Mouse (Mus musculus): ENCODE measurements around the gene Steap4. TPM values are rescaled to one million over a fixed set of nuclear protein-coding genes. Genes with fewer than 3 reads are reported as not detected.
"Not testable (repeated sequence)": the region's sequence is repeated elsewhere in the genome, so short reads cannot be mapped to it uniquely, and the experiment has no call there.

Steap4 gene
- polyA plus RNA-seq, 1 experiment = 0.46 TPM

DNA sequence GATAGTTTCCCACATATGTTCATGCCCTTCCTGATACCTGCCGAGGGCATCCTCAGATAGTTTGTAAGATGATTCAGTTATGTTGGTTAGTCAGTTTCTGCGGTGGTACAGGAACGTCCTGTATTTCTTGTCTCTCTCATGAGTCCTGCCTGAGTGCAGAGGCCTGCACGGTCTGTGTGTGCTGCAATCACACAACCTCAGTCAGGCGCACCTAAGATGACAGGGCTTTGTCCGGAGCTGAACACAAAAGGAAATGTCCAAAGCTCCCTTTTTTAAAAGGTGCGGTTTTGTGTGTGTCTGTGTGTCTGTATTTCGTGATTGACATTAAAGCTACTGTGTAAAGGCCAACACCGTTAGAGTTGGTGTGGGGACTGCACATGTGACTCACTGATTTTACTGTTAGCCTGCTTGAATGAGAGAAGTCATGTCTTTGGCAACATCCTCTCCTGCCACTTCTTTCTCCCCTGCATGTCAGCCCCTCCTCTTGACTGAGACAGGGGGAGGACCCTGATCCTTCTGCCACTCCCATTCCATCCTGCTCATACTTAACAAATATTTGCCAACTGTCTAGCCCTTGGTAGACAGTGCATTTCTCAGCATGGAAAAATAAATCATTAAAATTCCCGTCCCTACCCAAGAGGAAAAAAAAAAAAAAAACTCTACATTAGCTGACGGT, 14.4 kb downstream of the Steap4 start:
- no peak overlapping the region for H3K4me3 ChIP-seq (ENCODE audit: insufficient read depth, low read length)
- no peaks in the 10 kb centered on the region for H3K4me1 ChIP-seq (ENCODE audit: control insufficient read depth, insufficient read depth, low read length)
- TF ChIP-seq CTCF (IDR thresholded peaks at IDR 0.05; ENCODE audit: extremely low read depth, insufficient read depth, low read length) (no peak), POLR2A (IDR thresholded peaks at IDR 0.05; ENCODE audit: extremely low read depth, insufficient read depth, low read length) (no peak)
- H3K27ac ChIP-seq (ENCODE audit: insufficient read depth, low read length) = no peak overlapping the region

DNA sequence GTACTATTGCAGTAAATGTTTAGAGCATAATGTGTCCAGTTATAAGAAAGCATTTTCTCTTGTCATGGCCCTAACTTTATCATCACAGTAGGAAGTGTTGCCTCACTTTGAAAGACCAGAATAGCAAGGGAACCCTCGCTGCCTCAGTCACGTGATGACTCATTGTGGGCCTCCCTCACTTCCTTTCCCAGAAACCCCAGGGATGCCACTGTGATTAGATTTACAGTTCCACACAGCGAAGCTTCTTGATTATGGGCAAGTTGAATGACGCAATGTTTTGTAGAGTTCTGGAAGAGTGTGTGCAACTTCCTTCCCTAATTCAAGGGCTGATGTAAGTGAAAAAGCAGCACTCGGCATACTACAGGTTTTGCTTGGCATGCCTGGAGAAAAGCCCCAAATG, 20.3 kb downstream of the Steap4 start:
- H3K4me1 ChIP-seq (ENCODE audit: control insufficient read depth, insufficient read depth, low read length) = no peaks in the 10 kb centered on the region
- H3K27ac ChIP-seq (ENCODE audit: insufficient read depth, low read length) = no peak overlapping the region
- no peak overlapping the region for H3K4me3 ChIP-seq (ENCODE audit: insufficient read depth, low read length)
- TF ChIP-seq CTCF (IDR thresholded peaks at IDR 0.05; ENCODE audit: extremely low read depth, insufficient read depth, low read length) (no peak), POLR2A (IDR thresholded peaks at IDR 0.05; ENCODE audit: extremely low read depth, insufficient read depth, low read length) (no peak)

DNA sequence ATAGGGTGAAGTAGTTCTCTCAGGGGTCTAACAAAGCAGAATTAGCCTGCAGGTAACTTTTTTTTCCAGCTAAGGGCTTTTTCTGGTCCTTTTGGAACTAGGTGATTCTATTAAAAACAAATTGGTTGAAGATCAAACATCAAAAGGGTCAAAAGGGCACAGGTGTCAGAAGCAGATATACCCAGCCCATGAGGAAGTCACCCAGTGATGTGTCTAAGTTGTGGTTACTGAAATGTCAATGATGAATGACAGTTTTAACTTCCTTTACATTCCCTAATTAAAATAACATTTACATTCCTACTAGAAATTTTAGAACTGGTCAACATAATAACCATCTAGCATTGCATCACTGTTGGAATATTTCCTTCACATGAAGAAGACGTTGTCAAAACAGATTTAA, 27.7 kb downstream of the Steap4 start:
- TF ChIP-seq CTCF (IDR thresholded peaks at IDR 0.05; ENCODE audit: extremely low read depth, insufficient read depth, low read length) (no peak), POLR2A (IDR thresholded peaks at IDR 0.05; ENCODE audit: extremely low read depth, insufficient read depth, low read length) (no peak)
- no peak overlapping the region for H3K27ac ChIP-seq (ENCODE audit: insufficient read depth, low read length)
- H3K4me1 ChIP-seq (ENCODE audit: control insufficient read depth, insufficient read depth, low read length) = no peaks in the 10 kb centered on the region
- H3K4me3 ChIP-seq (ENCODE audit: insufficient read depth, low read length) = no peak overlapping the region

DNA sequence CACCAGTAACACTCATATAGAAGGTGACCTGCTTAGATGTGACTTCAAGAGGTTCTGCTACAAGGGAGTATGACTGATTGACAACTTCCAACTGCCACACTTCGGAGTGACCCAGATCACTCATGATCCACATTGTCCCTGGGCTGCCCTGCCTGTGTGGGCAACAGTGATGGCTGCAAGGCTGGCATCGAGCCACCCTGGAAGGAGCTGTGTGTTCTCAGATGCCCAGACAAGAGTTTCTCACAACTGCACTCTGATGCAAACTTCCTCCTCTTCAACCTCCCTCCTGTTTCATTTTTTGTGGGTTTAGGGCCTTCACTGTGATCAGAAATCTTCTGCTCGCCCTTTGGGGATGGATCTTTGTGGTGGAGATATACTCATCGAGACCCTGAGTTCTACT, 28.2 kb downstream of the Steap4 start:
- Histone ChIP-seq H3K4me1 (ENCODE audit: control insufficient read depth, insufficient read depth, low read length) (no peaks in the 10 kb centered on the region), H3K27ac (ENCODE audit: insufficient read depth, low read length) (no peak overlapping the region)
- TF ChIP-seq POLR2A (IDR thresholded peaks at IDR 0.05; ENCODE audit: extremely low read depth, insufficient read depth, low read length) (no peak), CTCF (IDR thresholded peaks at IDR 0.05; ENCODE audit: extremely low read depth, insufficient read depth, low read length) (no peak)

DNA sequence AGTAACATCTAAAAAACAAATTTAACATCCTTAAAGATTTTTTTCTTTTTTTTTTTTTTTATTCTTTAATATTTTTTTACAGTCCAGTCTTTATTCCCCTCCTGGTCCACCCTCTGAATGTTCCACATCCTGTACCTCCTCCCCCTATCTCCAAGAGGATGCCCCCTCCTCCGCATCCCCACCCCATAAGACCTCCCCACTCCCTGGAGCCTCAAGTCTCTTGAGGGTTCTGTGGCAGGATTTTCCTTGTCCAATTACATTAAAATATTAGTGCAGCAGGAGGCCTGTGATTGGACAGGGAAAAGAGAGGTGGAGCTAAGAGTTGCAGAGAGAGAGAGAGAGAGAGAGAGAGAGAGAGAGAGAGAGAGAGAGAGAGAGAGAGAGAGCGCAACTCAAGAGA, 31.4 kb downstream of the Steap4 start:
- H3K27ac ChIP-seq (ENCODE audit: insufficient read depth, low read length); H3K4me3 ChIP-seq (ENCODE audit: insufficient read depth, low read length); H3K4me1 ChIP-seq (ENCODE audit: control insufficient read depth, insufficient read depth, low read length): not testable (repeated sequence)

More for the DNA sequence above, 28.2 kb downstream of the Steap4 start:
- no peak overlapping the region for H3K4me3 ChIP-seq (ENCODE audit: insufficient read depth, low read length)

DNA sequence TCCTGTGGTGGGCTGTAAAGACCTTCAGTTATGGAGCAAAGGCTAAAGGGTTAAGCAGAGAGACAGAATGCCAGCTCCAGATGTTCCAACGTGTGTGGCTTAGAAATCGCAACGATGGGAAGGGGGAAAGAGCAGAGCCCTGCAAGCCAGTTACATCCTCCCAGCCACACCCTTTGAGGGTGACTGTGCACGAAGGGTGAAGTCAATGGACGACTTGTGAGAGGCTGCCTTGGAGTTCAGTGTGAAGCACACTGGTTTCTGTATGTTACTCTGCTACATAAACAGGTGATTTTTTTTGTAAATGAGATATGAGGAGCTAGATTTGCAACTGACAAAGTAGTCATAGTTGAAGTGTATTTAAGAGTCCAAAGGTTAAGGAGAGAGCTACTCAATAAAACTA, 33.5 kb downstream of the Steap4 start:
- Histone ChIP-seq H3K4me1 (ENCODE audit: control insufficient read depth, insufficient read depth, low read length) (peaks cover 2% of the 10 kb centered on the region; the same call in 1 of the 2 replicates), H3K27ac (ENCODE audit: insufficient read depth, low read length) (no peak overlapping the region), H3K4me3 (ENCODE audit: insufficient read depth, low read length) (no peak overlapping the region)
- TF ChIP-seq CTCF (IDR thresholded peaks at IDR 0.05; ENCODE audit: extremely low read depth, insufficient read depth, low read length) (no peak), POLR2A (IDR thresholded peaks at IDR 0.05; ENCODE audit: extremely low read depth, insufficient read depth, low read length) (no peak)

DNA sequence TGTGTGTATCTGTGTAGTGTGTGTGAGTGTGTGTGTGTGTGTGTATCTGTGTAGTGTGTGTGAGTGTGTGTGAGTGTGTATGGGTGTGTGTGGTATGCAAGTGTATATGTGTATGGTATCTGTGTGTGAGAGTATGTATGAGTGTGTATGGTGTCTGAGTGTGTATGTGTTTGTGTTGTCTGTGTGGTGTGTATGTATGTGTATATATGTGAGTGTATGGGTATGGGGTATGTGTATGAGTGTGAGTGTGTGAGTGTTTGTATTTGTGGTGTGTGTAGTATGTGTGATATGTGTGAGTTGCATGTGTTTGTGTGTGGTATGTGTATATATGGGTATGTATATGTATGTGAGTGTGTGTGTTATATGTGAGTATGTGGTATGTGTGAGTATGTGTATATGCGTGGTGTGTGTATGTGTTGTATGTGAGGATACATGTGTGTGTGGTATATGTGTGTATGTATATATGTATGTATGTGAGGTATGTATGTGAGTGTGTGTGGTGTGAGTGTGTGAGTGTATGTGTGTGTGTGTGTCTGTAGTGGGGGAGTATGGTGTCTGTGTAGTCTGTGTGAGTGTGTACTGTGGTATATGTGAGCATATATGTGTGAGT, 35.1 kb downstream of the Steap4 start:
- TF ChIP-seq CTCF (IDR thresholded peaks at IDR 0.05; ENCODE audit: extremely low read depth, insufficient read depth, low read length) = no peak
- no peak for TF ChIP-seq POLR2A (IDR thresholded peaks at IDR 0.05; ENCODE audit: extremely low read depth, insufficient read depth, low read length)
- peaks cover 4% of the 10 kb centered on the region for H3K4me1 ChIP-seq (ENCODE audit: control insufficient read depth, insufficient read depth, low read length)
- H3K4me3 ChIP-seq (ENCODE audit: insufficient read depth, low read length) = no peak overlapping the region
- H3K27ac ChIP-seq (ENCODE audit: insufficient read depth, low read length) = no peak overlapping the region

DNA sequence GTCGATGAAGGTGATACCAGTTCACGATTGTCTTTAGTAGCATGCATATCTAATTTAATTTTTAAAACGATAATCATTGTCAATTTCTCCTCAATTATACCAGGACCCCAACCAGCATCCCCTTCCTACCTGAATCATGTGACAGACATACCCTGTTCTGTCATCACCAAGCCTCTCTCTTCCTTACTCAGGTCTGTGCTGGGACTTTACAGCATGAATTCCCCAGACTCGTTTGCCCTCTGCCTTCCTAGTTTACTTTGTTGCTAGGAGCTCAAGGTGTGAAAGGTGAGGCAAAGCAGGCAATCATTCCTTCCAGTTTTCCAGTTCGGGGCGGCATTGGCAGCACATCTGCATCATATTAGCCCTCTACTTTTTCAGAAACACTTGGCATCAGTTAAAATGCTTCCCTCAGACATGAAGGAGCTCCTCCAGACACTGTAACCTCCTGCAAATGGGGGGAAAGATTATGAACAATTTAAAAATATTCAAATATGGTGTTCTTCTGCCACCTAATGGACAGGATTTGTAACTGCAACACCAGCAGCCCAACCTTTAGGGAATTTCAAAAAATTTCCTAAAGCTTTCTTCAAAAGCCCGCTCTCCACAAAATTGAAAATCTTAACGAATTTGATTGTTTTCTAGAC, 36.3 kb downstream of the Steap4 start:
- Histone ChIP-seq H3K4me1 (ENCODE audit: control insufficient read depth, insufficient read depth, low read length) (peaks cover 4% of the 10 kb centered on the region), H3K27ac (ENCODE audit: insufficient read depth, low read length) (no peak overlapping the region), H3K4me3 (ENCODE audit: insufficient read depth, low read length) (no peak overlapping the region)
- TF ChIP-seq POLR2A (IDR thresholded peaks at IDR 0.05; ENCODE audit: extremely low read depth, insufficient read depth, low read length) (no peak), CTCF (IDR thresholded peaks at IDR 0.05; ENCODE audit: extremely low read depth, insufficient read depth, low read length) (peak; percentile 31; the same call in 1 of the 2 replicates)

DNA sequence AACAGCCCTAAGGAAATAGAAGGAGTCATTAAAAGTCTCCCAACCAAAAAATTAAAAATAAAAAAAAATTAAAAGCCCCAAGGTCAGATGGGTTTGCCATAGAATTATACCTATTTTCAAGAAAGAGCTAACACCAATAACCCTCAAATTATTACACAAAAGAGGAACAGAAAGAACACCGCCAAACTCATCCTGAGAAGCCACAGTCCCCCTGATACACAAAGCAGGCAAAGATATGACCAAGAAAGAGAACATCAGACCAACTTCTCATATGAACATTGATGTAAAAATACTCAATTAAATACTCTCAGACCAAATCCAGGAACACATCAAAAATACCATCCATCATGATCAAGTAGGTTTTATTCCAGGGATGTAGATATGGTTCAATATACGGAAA, 36.8 kb downstream of the Steap4 start:
- peaks cover 4% of the 10 kb centered on the region for H3K4me1 ChIP-seq (ENCODE audit: control insufficient read depth, insufficient read depth, low read length)
- no peak overlapping the region for H3K27ac ChIP-seq (ENCODE audit: insufficient read depth, low read length)
- no peak for TF ChIP-seq CTCF (IDR thresholded peaks at IDR 0.05; ENCODE audit: extremely low read depth, insufficient read depth, low read length)
- TF ChIP-seq POLR2A (IDR thresholded peaks at IDR 0.05; ENCODE audit: extremely low read depth, insufficient read depth, low read length) = no peak
- H3K4me3 ChIP-seq (ENCODE audit: insufficient read depth, low read length) = no peak overlapping the region

DNA sequence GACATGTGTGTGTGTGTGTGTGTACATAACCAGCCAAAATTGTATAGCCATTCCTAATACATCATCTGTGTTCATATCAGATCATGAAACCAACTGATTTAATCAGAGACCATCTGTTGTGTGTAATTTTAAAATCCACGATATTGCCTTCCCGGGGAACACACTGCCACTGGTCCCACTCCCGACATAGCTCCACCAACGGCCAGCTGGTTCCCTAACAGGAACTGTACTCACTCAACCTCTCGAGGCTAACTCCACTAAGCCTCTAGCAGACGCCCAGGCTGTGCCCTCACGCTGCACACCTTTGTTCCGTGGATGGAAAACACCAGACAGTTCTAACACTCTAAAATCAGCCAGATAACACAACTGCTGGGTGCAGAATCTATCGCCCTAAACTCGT, 40.2 kb downstream of the Steap4 start:
- TF ChIP-seq POLR2A (IDR thresholded peaks at IDR 0.05; ENCODE audit: extremely low read depth, insufficient read depth, low read length) (no peak), CTCF (IDR thresholded peaks at IDR 0.05; ENCODE audit: extremely low read depth, insufficient read depth, low read length) (no peak)
- Histone ChIP-seq H3K27ac (ENCODE audit: insufficient read depth, low read length) (no peak overlapping the region), H3K4me3 (ENCODE audit: insufficient read depth, low read length) (no peak overlapping the region), H3K4me1 (ENCODE audit: control insufficient read depth, insufficient read depth, low read length) (peaks cover 4% of the 10 kb centered on the region)
